ENCODE assay signal across 9 mouse cellular contexts in the genomic region with DNA sequence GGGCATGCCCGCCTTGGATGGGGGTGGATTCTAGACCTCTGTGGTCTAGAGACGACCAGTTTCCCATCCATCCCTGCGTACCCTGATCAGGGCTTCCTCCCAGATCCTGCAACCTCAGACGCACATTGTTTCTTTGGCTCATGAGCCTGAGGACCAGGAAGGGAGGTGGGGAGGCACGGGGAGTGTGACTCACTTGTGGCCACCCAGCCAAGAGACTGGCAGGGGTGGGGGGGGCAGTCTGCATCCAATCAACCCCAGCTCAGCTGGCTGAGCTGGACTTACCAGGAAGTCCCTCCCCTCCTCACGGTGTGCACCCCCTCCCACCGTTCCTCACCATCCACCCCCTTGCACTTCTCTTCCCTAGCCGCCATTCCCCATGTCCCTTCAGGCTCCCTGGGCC. TPM values are rescaled to one million over a fixed set of nuclear protein-coding genes. Genes with fewer than 3 reads are reported as not detected.
A peak's percentile ranks its signal among the peaks of the same experiment; 100 is the strongest.
DNase-seq lines count a peak whose midpoint lies in the region; ATAC-seq lines count a peak whose summit lies in the region.
"Had no signal": no experiment of that assay in that cellular context is flagged by ENCODE, and none has a peak within 500 bp of the region (broad histone marks: within the 10 kb centered on the region; RNA-seq: fewer than 3 reads in every experiment).

No protein-coding gene starts in this region.

- no peaks in the 10 kb centered on the region for H3K9me3 ChIP-seq in lung, embryonic 15.5 days

- DNase-seq in frontal cortex, postnatal 14 days (ENCODE audit: low spot score in 2 of 2), result no peak
- peak; percentile 93 for DNase-seq in MN1 (ENCODE audit: low spot score)
- DNase-seq in heart, adult 18-20 months, result peak; percentile 40 to 64
- no peak for DNase-seq in thymus, postnatal 10 days (ENCODE audit: low spot score in 2 of 2)
- DNase-seq in spleen, adult 12 weeks (ENCODE audit: low spot score), result no peak
- no peak for DNase-seq in frontal cortex, postnatal 36 days (ENCODE audit: low spot score in 2 of 2)

- no peak overlapping the region for H3K4me2 ChIP-seq in lung, embryonic 15.5 days

- no peak overlapping the region for H3K9ac ChIP-seq in lung, embryonic 15.5 days

- peak; percentile 51 for ATAC-seq in frontal cortex, adult (ENCODE audit: low TSS enrichment)
- ATAC-seq in lung, embryonic 15.5 days (ENCODE audit: borderline replicate concordance, extremely low read depth, low FRiP score, low TSS enrichment), result no peak

- H3K36me3 ChIP-seq in lung, embryonic 15.5 days, result no peaks in the 10 kb centered on the region
- H3K36me3 ChIP-seq: G1E had no signal

- WGBS in lung, embryonic 15.5 days, result 21% methylated on average over 8 of the region's 8 CpGs

- peak overlapping the region; percentile 15; the same call in 1 of the 2 replicates for H3K27ac ChIP-seq in lung, embryonic 15.5 days

- H3K4me3 ChIP-seq in lung, embryonic 15.5 days, result no peak overlapping the region

- H3K27me3 ChIP-seq in lung, embryonic 15.5 days, result no peaks in the 10 kb centered on the region

- peaks cover 39% of the 10 kb centered on the region for H3K4me1 ChIP-seq in lung, embryonic 15.5 days

RNA-seq across cellular contexts. Expression of a gene that starts 16.5 kb away (rescaled TPM):
- 10 to 100 TPM; 23.3 to 26.5 TPM for total RNA-seq in heart, adult 18-20 months (2021)
- polyA plus RNA-seq in lung, embryonic 15.5 days (2015; fragmentation: Nextera tagmentation; extraction: Ambion mirVana), result 13.5 and 14.2 TPM in 2 replicates
- polyA plus RNA-seq: G1E had no signal

Comparison
In these comparisons a context has a peak if more than half of its experiments do, and no peak if none do; other contexts are left out.
1. DNase-seq: peak in MN1 (single experiment) and heart, adult 18-20 months (2 of 2); none in frontal cortex, postnatal 14 days (0 of 2), thymus, postnatal 10 days (0 of 2), spleen, adult 12 weeks (single experiment) and frontal cortex, postnatal 36 days (0 of 2).